Mouse (Mus musculus) testis, adult 2 months (tissue): Measurements from ENCODE around the gene Cpe. TPM values are rescaled to one million over a fixed set of nuclear protein-coding genes. Genes with fewer than 3 reads are reported as not detected.

ENCODE experiments used
- H3K27ac ChIP-seq: fragments of 200-500 bp; 2 replicates; pipeline ENCODE4 v1.5.1; 2012; ENCODE audit warnings: low read depth, low read length; ENCODE audit not compliant: control insufficient read depth, insufficient read depth
- H3K27me3 ChIP-seq: fragments of 200-500 bp; 2 replicates; pipeline ENCODE4 v1.6.1; 2012; ENCODE audit warnings: mild to moderate bottlenecking, low read length, moderate library complexity; ENCODE audit not compliant: control insufficient read depth, insufficient read depth
- H3K36me3 ChIP-seq: fragments of 200-500 bp; 2 replicates; pipeline ENCODE4 v1.6.1; 2012; ENCODE audit warnings: mild to moderate bottlenecking, low read length; ENCODE audit not compliant: control insufficient read depth, insufficient read depth
- H3K4me1 ChIP-seq: fragments of 200-500 bp; 2 replicates; pipeline ENCODE4 v1.6.1; 2012; ENCODE audit warnings: low read length; ENCODE audit not compliant: control insufficient read depth, insufficient read depth
- H3K4me3 ChIP-seq: fragments of 200-500 bp; 2 replicates; pipeline ENCODE4 v1.5.1; 2012; ENCODE audit warnings: low read depth, mild to moderate bottlenecking, low read length, moderate library complexity, mixed read lengths; ENCODE audit not compliant: control insufficient read depth
- CTCF ChIP-seq: fragments of 200-500 bp; IDR thresholded peaks from 2 replicates; pipeline ENCODE4 v1.5.1; 2012; ENCODE audit warnings: low read depth, mild to moderate bottlenecking, inconsistent platforms, low read length, moderate library complexity; ENCODE audit not compliant: control insufficient read depth, insufficient read depth, insufficient replicate concordance
- POLR2A ChIP-seq: fragments of 200-500 bp; IDR thresholded peaks from 2 replicates; pipeline ENCODE4 v1.6.1; 2012; ENCODE audit warnings: low read depth, mild to moderate bottlenecking, inconsistent platforms, low read length, moderate library complexity; ENCODE audit not compliant: control insufficient read depth
- polyA plus RNA-seq: library from polyadenylated mRNA; depleted of rRNA; stranded (reverse); fragments of >200 nt; gene quantifications from 2 replicates; pipeline ENCODE4 v1.2.3, GENCODE M21; 2012

Gene Cpe
- polyA plus RNA-seq, 1 experiment, result 42.5 TPM

DNA sequence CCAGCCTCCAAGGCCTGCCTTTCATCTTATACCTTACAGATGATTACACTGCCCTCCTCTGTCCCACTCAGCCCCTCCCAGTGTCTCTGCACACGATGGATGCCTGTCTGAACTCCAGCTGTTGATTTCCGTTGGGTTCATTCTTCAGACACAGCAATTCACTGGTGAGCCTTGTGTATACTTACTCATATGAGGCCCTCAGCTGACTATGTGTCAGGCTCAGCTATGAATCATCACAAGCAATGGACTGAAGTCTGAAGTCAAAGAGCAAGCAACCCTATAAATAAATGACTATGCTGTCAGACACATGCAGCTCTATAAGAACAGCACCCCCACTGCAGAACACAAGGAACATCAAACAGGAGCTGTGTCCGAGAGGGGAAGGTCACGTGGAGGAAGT is 77.4 kb downstream of the Cpe start:
- Histone ChIP-seq H3K36me3 (no peaks in the 10 kb centered on the region), H3K27ac (no peak overlapping the region), H3K4me1 (peaks cover 5% of the 10 kb centered on the region), H3K27me3 (no peaks in the 10 kb centered on the region), H3K4me3 (no peak overlapping the region)
- TF ChIP-seq POLR2A, result no peak
- TF ChIP-seq CTCF, result no peak

GRCm38 (mm10) chr8:64613663-64614062 is 79.2 kb downstream of the Cpe start:
- H3K36me3 ChIP-seq, result no peaks in the 10 kb centered on the region
- no peak overlapping the region for H3K27ac ChIP-seq
- no peak overlapping the region for H3K4me3 ChIP-seq
- H3K4me1 ChIP-seq, result no peaks in the 10 kb centered on the region
- no peak for TF ChIP-seq POLR2A
- TF ChIP-seq CTCF, result no peak
- H3K27me3 ChIP-seq, result no peaks in the 10 kb centered on the region

DNA sequence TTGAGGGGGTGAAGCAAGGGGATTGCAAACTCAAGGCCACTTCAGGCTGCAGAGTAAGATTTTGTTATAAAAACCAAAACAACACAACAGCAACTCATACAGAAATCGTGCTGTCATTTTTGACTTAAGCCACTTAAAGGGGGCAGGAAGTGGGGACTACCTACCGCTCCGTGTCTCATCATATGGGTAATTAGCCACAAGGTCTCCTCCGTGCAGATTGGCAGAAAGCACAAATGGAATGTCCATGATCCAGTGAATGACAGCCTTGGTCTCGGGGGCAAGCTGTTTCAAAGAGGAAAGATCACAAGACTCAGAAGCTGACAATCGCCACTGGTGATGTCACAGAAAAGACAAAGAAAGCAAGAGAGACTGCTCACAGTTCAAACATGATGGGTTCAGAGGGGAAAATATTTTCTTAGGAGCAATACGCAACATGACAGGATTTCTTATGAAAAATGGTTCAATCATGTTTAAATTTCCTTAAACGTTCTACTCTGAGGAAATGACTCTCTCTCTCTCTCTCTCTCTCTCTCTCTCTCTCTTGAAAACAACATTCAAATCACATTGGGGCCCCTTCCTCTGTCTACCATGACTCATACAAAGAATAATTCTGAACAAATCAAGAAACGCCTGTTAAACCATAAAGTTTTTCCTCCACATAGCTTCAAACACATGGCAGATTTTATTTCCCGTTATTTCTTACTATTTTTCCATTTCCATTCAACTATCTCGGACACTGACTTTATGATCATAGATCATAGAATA is 81.5 kb downstream of the Cpe start:
- Histone ChIP-seq H3K4me1 (no peaks in the 10 kb centered on the region), H3K27me3 (no peaks in the 10 kb centered on the region), H3K4me3 (no peak overlapping the region), H3K27ac (no peak overlapping the region), H3K36me3 (no peaks in the 10 kb centered on the region)
- TF ChIP-seq CTCF (no peak), POLR2A (no peak)

DNA sequence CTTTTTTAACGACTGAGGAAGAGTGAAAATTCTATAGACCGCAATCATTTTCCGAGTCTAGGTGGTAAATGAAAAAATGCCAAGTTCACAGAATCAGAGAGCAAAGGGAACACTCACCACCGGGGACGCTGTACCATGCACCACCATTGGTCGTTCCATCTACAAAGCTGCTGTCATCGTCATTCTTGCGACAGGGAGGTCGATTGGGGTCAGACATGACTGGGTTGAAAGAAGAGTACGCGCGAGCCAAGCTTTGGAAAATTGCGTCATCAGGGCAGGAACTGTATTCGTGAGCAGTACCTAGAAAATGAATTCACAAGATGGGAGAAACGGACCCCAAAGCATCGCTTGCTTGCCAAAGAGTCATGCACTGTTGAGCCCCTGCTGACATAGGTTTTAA is 83.9 kb downstream of the Cpe start:
- Histone ChIP-seq H3K36me3 (no peaks in the 10 kb centered on the region), H3K4me1 (no peaks in the 10 kb centered on the region), H3K4me3 (no peak overlapping the region), H3K27me3 (no peaks in the 10 kb centered on the region), H3K27ac (no peak overlapping the region)
- no peak for TF ChIP-seq CTCF
- TF ChIP-seq POLR2A, result no peak

DNA sequence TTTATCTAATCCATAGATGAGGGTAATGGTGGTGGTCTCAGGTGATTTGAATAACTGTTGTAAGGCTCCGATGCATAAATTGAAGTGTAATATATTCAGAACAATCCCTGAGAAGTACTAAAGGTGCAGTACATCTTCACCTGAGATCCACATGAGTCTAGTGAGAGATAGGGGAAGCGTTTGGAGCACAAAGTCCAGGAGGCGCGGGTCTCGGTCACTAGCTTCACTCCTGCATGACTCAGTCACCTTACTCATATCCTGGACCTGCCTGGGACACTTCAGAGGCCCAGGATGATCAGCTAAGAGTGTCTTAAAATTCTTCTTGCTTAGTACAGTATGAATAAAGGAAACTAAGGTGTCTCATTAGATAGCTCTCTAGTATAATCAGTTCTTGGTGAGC is 86.8 kb downstream of the Cpe start:
- H3K36me3 ChIP-seq, result no peaks in the 10 kb centered on the region
- TF ChIP-seq CTCF (no peak), POLR2A (no peak)
- H3K27me3 ChIP-seq, result no peaks in the 10 kb centered on the region
- H3K4me1 ChIP-seq, result no peaks in the 10 kb centered on the region
- H3K27ac ChIP-seq, result no peak overlapping the region
- H3K4me3 ChIP-seq, result no peak overlapping the region

DNA sequence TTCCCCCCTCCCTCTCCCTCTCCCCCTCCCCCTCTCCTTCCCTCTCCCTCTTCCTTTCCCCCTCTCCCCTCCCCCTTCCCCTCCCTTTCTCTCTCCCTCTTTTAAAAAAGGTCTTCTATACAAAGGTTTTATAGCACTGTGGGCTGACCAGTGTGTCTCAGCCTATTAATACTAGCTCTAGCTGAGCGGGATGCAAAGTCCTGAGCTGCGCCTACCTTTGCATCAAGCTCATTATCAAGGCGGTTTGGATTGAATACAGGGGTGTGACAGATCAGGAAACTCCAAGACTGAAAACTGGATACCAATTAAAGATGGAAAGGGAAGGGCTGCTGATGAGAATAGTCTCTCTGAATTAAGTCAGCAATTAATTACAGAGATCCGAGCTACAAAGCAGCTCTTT is 94.6 kb downstream of the Cpe start:
- Histone ChIP-seq H3K4me1 (no peaks in the 10 kb centered on the region), H3K36me3 (no peaks in the 10 kb centered on the region), H3K27ac (no peak overlapping the region), H3K4me3 (no peak overlapping the region), H3K27me3 (no peaks in the 10 kb centered on the region)
- TF ChIP-seq CTCF (no peak), POLR2A (no peak)

- TF ChIP-seq CTCF (peak; percentile 89), POLR2A (no peak)
- Histone ChIP-seq H3K27me3 (no peaks in the 10 kb centered on the region), H3K4me3 (no peak overlapping the region), H3K36me3 (no peaks in the 10 kb centered on the region), H3K27ac (no peak overlapping the region), H3K4me1 (no peaks in the 10 kb centered on the region)
Observed at GRCm38 (mm10) chr8:64597042-64597970, 95.5 kb downstream of the Cpe start.
